Mouse (Mus musculus) forebrain, postnatal 0 days (tissue): ENCODE data around the gene Trnau1ap. TPM values are rescaled to one million over a fixed set of nuclear protein-coding genes. Genes with fewer than 3 reads are reported as not detected.

Source experiments
- ATAC-seq: fragments of 200-750 bp; cut with Nextera tagmentation; 2 replicates; pipeline ENCODE4 v1.8.0; 2017; ENCODE audit warnings: mild to moderate bottlenecking, moderate library complexity
- DNase-seq: peaks from one replicate; pipeline ENCODE4 v3.0.0-alpha.2; 2015
- H3K27ac ChIP-seq: fragments of 300-500 bp; sonication (generic); 2 replicates; pipeline ENCODE4 v1.5.1; 2014; ENCODE audit warnings: low read depth, mild to moderate bottlenecking, antibody characterized with exemption, low read length, moderate library complexity, mixed read lengths
- H3K27me3 ChIP-seq: fragments of 300-500 bp; sonication (generic); 2 replicates; pipeline ENCODE4 v1.6.1; 2014; ENCODE audit warnings: mild to moderate bottlenecking, low read length, mixed read lengths; ENCODE audit not compliant: insufficient read depth
- H3K36me3 ChIP-seq: fragments of 300-500 bp; sonication (generic); 2 replicates; pipeline ENCODE4 v1.6.1; 2014; ENCODE audit warnings: mild to moderate bottlenecking, moderate library complexity; ENCODE audit not compliant: insufficient read depth
- H3K4me1 ChIP-seq: fragments of 300-500 bp; sonication (generic); 2 replicates; pipeline ENCODE4 v1.6.1; 2014; ENCODE audit warnings: antibody characterized with exemption; ENCODE audit not compliant: insufficient read depth
- H3K4me2 ChIP-seq: fragments of 300-500 bp; sonication (generic); 2 replicates; pipeline ENCODE4 v1.6.1; 2014; ENCODE audit warnings: low read depth, mild to moderate bottlenecking, moderate library complexity
- H3K4me3 ChIP-seq: fragments of 300-500 bp; sonication (generic); 2 replicates; pipeline ENCODE4 v1.5.1; 2014; ENCODE audit warnings: low read depth, low read length, mixed read lengths
- H3K9ac ChIP-seq: fragments of 300-500 bp; sonication (generic); 2 replicates; pipeline ENCODE4 v1.6.1; 2014; ENCODE audit warnings: mild to moderate bottlenecking
- H3K9me3 ChIP-seq: fragments of 300-500 bp; sonication (generic); 2 replicates; pipeline ENCODE4 v1.6.1; 2016; ENCODE audit warnings: low read length
- CTCF ChIP-seq: sonication (generic); IDR thresholded peaks from 2 replicates; pipeline ENCODE4 v1.5.1; 2016; ENCODE audit warnings: antibody characterized with exemption, control low read depth, low read depth
- WGBS: fragments of 180-500 bp; shearing (Covaris S2); extraction: QIAGEN DNeasy Blood & Tissue Kit; methylation state at CpG from one replicate; pipeline ENCODE4 v1.1.7; 2014; 5-methylcytosine and 5-hydroxymethylcytosine counted together
- polyA plus RNA-seq: library from polyadenylated mRNA; unstranded; fragments of >200 nt; fragmentation: Nextera tagmentation; extraction: Ambion mirVana; gene quantifications from 2 replicates; pipeline ENCODE4 v1.2.1, GENCODE M21; 2015
- total RNA-seq: library from RNA; depleted of rRNA; stranded (reverse); fragments of >200 nt; gene quantifications from 2 replicates; pipeline ENCODE4 v1.2.3, GENCODE M21; 2014

Trnau1ap gene
- total and polyA plus RNA-seq, 2 experiments from 2014 or later: 62.1 TPM

- no peaks in the 10 kb centered on the region for H3K9me3 ChIP-seq
- peak; percentile 96 for TF ChIP-seq CTCF
- WGBS: under 1% methylated on average over 83 of the region's 83 CpGs
- peaks cover 5% of the 10 kb centered on the region; the same call in 1 of the 2 replicates for H3K4me1 ChIP-seq
- peak overlapping the region; percentile 78 for H3K9ac ChIP-seq
- H3K4me3 ChIP-seq: peak overlapping the region; percentile 85
- H3K4me2 ChIP-seq: peak overlapping the region; percentile 95
- peak; percentile 91 for DNase-seq
- 0 out of 2 replicates have a peak overlapping the region, but pooled peaks have one; percentile 35 for H3K27ac ChIP-seq
- no peaks in the 10 kb centered on the region for H3K27me3 ChIP-seq
- ATAC-seq: peak; percentile 93
- H3K36me3 ChIP-seq: no peaks in the 10 kb centered on the region
These were observed 16.0 kb upstream of the Trnau1ap start for GRCm38 (mm10) chr4:132345135-132345842.

DNA sequence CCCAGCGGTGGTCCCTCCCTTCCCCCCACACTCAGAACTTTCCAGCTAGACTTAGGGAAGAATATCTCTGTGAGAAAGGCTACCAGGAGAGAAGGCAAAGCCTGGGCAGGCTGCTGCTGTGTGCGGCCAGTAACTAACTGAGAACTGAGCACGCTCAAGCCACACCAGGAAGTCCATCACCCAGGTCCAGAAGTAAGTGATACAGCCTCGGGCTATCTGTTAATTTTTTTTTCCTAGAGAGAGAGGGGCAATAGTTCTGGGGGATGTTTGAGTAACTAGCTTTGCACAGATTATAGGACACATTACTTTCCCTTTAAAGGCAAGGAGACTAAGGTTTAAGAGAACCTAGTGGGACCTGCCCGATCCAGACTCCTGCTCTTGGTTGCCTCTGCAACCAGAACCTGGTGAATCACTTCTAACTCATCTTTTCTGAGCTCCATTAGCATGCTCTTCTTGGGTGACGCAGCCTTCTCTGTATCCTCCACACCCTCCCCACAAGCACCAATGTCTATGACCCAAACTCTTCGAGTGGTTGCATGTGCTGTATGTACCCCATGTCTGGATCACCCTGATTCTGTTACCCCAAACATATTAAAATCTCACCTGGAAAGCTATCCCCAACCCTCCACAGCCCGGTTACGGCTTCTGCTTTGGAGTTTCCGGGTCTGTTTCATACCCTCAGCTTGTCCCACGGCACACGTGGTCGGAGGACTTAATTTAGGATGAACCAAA, 15.2 kb upstream of the Trnau1ap start:
- peak overlapping the region; percentile 78 for H3K9ac ChIP-seq
- TF ChIP-seq CTCF: no peak
- peak overlapping the region; percentile 95 for H3K4me2 ChIP-seq
- 7% methylated on average over 13 of the region's 13 CpGs for WGBS
- DNase-seq (peak; percentile 18), ATAC-seq (peak; percentile 28)
- H3K4me3 ChIP-seq: peak overlapping the region; percentile 85
- H3K9me3 ChIP-seq: no peaks in the 10 kb centered on the region
- no peak overlapping the region for H3K27ac ChIP-seq
- H3K4me1 ChIP-seq: peaks cover 5% of the 10 kb centered on the region; the same call in 1 of the 2 replicates
- no peaks in the 10 kb centered on the region for H3K27me3 ChIP-seq
- H3K36me3 ChIP-seq: no peaks in the 10 kb centered on the region

GRCm38 (mm10) chr4:132341451-132341850, 12.1 kb upstream of the Trnau1ap start:
- Histone ChIP-seq H3K9ac (no peak overlapping the region), H3K4me2 (no peak overlapping the region), H3K4me1 (peaks cover 5% of the 10 kb centered on the region; the same call in 1 of the 2 replicates), H3K36me3 (peaks cover 7% of the 10 kb centered on the region; the same call in 1 of the 2 replicates), H3K4me3 (no peak overlapping the region), H3K9me3 (no peaks in the 10 kb centered on the region), H3K27ac (no peak overlapping the region), H3K27me3 (no peaks in the 10 kb centered on the region)
- ATAC-seq (no peak), DNase-seq (no peak)
- TF ChIP-seq CTCF: no peak
- 91% methylated on average over 3 of the region's 3 CpGs for WGBS

DNA sequence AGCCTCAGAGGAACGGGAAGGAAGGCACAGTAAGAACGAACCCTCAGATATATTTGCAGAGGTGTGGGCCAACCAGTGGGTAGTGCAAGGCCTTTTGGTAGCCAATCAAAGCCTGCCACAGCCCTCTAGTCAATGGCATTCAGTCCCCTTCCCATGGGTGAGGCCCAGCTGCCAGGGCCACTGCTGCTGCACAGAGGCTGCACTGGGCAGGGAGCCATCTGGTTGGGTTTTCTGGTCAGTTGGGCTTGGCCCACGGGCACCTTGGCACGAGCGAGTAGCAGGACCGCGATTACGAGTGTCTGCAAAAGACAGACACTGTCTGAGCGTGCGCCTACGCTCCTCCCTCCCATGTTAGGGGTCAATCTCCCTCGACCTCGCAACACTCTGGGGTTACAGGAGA, 9.6 kb upstream of the Trnau1ap start:
- Histone ChIP-seq H3K9me3 (no peaks in the 10 kb centered on the region), H3K27me3 (no peaks in the 10 kb centered on the region), H3K36me3 (peaks cover 29% of the 10 kb centered on the region), H3K4me3 (no peak overlapping the region), H3K4me1 (no peaks in the 10 kb centered on the region), H3K9ac (no peak overlapping the region), H3K4me2 (no peak overlapping the region), H3K27ac (no peak overlapping the region)
- 82% methylated on average over 13 of the region's 13 CpGs for WGBS
- TF ChIP-seq CTCF: no peak
- peak; percentile 29; the same call in 1 of the 2 replicates for ATAC-seq
- DNase-seq: no peak

DNA sequence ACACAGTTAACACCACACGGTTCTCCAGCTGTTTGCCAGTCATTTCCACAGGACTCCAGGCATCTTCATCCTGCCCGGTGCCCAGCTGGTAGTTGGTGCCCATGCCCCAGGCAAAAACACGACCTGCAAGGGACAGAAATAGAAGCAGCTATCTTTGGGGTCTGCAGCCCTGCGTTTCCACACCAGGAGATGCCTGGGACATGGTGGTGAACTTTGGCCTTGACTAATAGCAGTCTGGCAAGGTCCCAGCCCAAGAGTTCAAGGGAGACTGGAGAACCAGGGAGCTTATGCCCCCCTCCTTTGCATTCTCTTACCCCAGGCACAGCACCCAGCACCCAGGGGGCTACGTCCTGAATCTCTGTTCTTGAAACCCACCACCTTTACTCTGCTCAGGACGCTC, 3.5 kb upstream of the Trnau1ap start:
- Histone ChIP-seq H3K4me3 (no peak overlapping the region), H3K4me2 (no peak overlapping the region), H3K36me3 (peaks cover 31% of the 10 kb centered on the region), H3K27ac (no peak overlapping the region), H3K9ac (no peak overlapping the region), H3K27me3 (no peaks in the 10 kb centered on the region), H3K4me1 (peaks cover 7% of the 10 kb centered on the region; the same call in 1 of the 2 replicates), H3K9me3 (no peaks in the 10 kb centered on the region)
- no peak for TF ChIP-seq CTCF
- DNase-seq (no peak), ATAC-seq (no peak)
- WGBS: 91% methylated on average over 6 of the region's 6 CpGs

- 62% methylated on average over 3 of the region's 3 CpGs for WGBS
- ATAC-seq: no peak
- peaks cover 31% of the 10 kb centered on the region for H3K36me3 ChIP-seq
- H3K27me3 ChIP-seq: no peaks in the 10 kb centered on the region
- H3K4me1 ChIP-seq: peaks cover 7% of the 10 kb centered on the region; the same call in 1 of the 2 replicates
- H3K4me3 ChIP-seq: no peak overlapping the region
- H3K9me3 ChIP-seq: no peaks in the 10 kb centered on the region
- TF ChIP-seq CTCF: no peak
- no peak overlapping the region for H3K27ac ChIP-seq
- H3K9ac ChIP-seq: no peak overlapping the region
- H3K4me2 ChIP-seq: no peak overlapping the region
- DNase-seq: no peak
These were observed 2.6 kb upstream of the Trnau1ap start for GRCm38 (mm10) chr4:132331960-132332359.
